ENCODE assay signal across 10 mouse cellular contexts in genomic region chr12:99966881-99967363, GRCm38 (mm10). TPM values are rescaled to one million over a fixed set of nuclear protein-coding genes. Genes with fewer than 3 reads are reported as not detected.
DNase-seq lines count a peak whose midpoint lies in the region; ATAC-seq and TF ChIP-seq lines count a peak whose summit lies in the region.
"Had no signal": no experiment of that assay in that cellular context is flagged by ENCODE, and none has a peak within 500 bp of the region (broad histone marks: within the 10 kb centered on the region; RNA-seq: fewer than 3 reads in every experiment).

No protein-coding gene starts in this region.

- ATAC-seq in embryonic facial prominence, embryonic 12.5 days (ENCODE audit: insufficient number of reproducible peaks, insufficient read depth, low FRiP score, low TSS enrichment): no peak
- 0 out of 2 replicates have a peak, but pooled peaks have one; percentile 11 for ATAC-seq in hindbrain, postnatal 0 days
- no peak for ATAC-seq in midbrain, embryonic 16.5 days
- no peak for ATAC-seq in inflammation-experienced regulatory T-cells, adult 6 months

- DNase-seq in left cerebral cortex, postnatal 4 days: peak; percentile 45
- no peak for DNase-seq in left cerebral cortex, adult 8-10 months (ENCODE audit: low spot score in 2 of 2)
- DNase-seq in hindbrain, postnatal 0 days (ENCODE audit: low spot score): peak; percentile 16
- no peak for DNase-seq in thymus, adult 18-20 months
- no peak for DNase-seq in cerebellum, adult 2 months

- no peaks in the 10 kb centered on the region for H3K36me3 ChIP-seq in embryonic facial prominence, embryonic 12.5 days
- no peaks in the 10 kb centered on the region for H3K36me3 ChIP-seq in hindbrain, postnatal 0 days (ENCODE audit: insufficient read depth, low read length)
- no peaks in the 10 kb centered on the region for H3K36me3 ChIP-seq in midbrain, embryonic 16.5 days (ENCODE audit: control insufficient read depth, insufficient read depth, low read length)
- H3K36me3 ChIP-seq: stomach, embryonic 15.5 days had no signal

- H3K27ac ChIP-seq in embryonic facial prominence, embryonic 12.5 days: no peak overlapping the region
- no peak overlapping the region for H3K27ac ChIP-seq in hindbrain, postnatal 0 days
- no peak overlapping the region for H3K27ac ChIP-seq in midbrain, embryonic 16.5 days (ENCODE audit: low read length)
- H3K27ac ChIP-seq in cerebellum, adult 2 months (ENCODE audit: insufficient read depth, low read length): no peak overlapping the region
- H3K27ac ChIP-seq: kidney, postnatal 0 days; stomach, embryonic 15.5 days had no signal

- TF ChIP-seq CTCF in hindbrain, postnatal 0 days (IDR thresholded peaks at IDR 0.05; ENCODE audit: low read depth): no peak
- TF ChIP-seq CTCF in cerebellum, adult 2 months (IDR thresholded peaks at IDR 0.05; ENCODE audit: borderline replicate concordance, insufficient read depth, low read depth, low read length): no peak

- H3K4me2 ChIP-seq in embryonic facial prominence, embryonic 12.5 days (replicated peaks): no peak overlapping the region
- H3K4me2 ChIP-seq in hindbrain, postnatal 0 days (ENCODE audit: low read depth, low read length): peak overlapping the region; percentile 96
- H3K4me2 ChIP-seq in midbrain, embryonic 16.5 days (ENCODE audit: low read length): peak overlapping the region; percentile 84; the same call in 1 of the 2 replicates

- intact Hi-C loops in left cerebral cortex, postnatal 4 days (cut with DNase I): loop anchor here (5.0 kb wide), 1 partner anchor 140 kb away; no protein-coding TSS in a partner anchor

- H3K4me3 ChIP-seq in embryonic facial prominence, embryonic 12.5 days: 0 out of 2 replicates have a peak overlapping the region, but pooled peaks have one; percentile 48
- peak overlapping the region; percentile 55 for H3K4me3 ChIP-seq in hindbrain, postnatal 0 days (ENCODE audit: low read length)
- H3K4me3 ChIP-seq in midbrain, embryonic 16.5 days (ENCODE audit: low read depth, low read length): no peak overlapping the region; the same call in 1 of the 2 replicates
- no peak overlapping the region for H3K4me3 ChIP-seq in cerebellum, adult 2 months (replicated peaks; ENCODE audit: insufficient read depth, low read depth, low read length)

- H3K4me1 ChIP-seq in embryonic facial prominence, embryonic 12.5 days: peaks cover 29% of the 10 kb centered on the region
- peaks cover 10% of the 10 kb centered on the region for H3K4me1 ChIP-seq in hindbrain, postnatal 0 days (ENCODE audit: insufficient read depth, low read length)
- peaks cover 20% of the 10 kb centered on the region for H3K4me1 ChIP-seq in midbrain, embryonic 16.5 days (ENCODE audit: control insufficient read depth, insufficient read depth, low read length)
- peaks cover 4% of the 10 kb centered on the region; the same call in 1 of the 2 replicates for H3K4me1 ChIP-seq in cerebellum, adult 2 months (ENCODE audit: control insufficient read depth, insufficient read depth, low read length)

- no peaks in the 10 kb centered on the region for H3K9me3 ChIP-seq in embryonic facial prominence, embryonic 12.5 days
- H3K9me3 ChIP-seq in hindbrain, postnatal 0 days (ENCODE audit: low read length): no peaks in the 10 kb centered on the region
- no peaks in the 10 kb centered on the region for H3K9me3 ChIP-seq in midbrain, embryonic 16.5 days (replicated peaks; ENCODE audit: control insufficient read depth, low read length, poor library complexity, severe bottlenecking)
- H3K9me3 ChIP-seq: stomach, embryonic 15.5 days had no signal

- no peak for TF ChIP-seq POLR2A in cerebellum, adult 2 months (IDR thresholded peaks at IDR 0.05; ENCODE audit: borderline replicate concordance, insufficient read depth, low read length)

- H3K9ac ChIP-seq in embryonic facial prominence, embryonic 12.5 days: no peak overlapping the region
- H3K9ac ChIP-seq in hindbrain, postnatal 0 days (replicated peaks; ENCODE audit: low read length): no peak overlapping the region
- no peak overlapping the region for H3K9ac ChIP-seq in midbrain, embryonic 16.5 days (ENCODE audit: low read depth, low read length)
- H3K9ac ChIP-seq: stomach, embryonic 15.5 days had no signal

- peaks cover 73% of the 10 kb centered on the region for H3K27me3 ChIP-seq in embryonic facial prominence, embryonic 12.5 days
- H3K27me3 ChIP-seq in hindbrain, postnatal 0 days (ENCODE audit: insufficient read depth, low read length): peaks cover 26% of the 10 kb centered on the region; the same call in 1 of the 2 replicates
- peaks cover 46% of the 10 kb centered on the region for H3K27me3 ChIP-seq in midbrain, embryonic 16.5 days (ENCODE audit: control insufficient read depth, insufficient read depth, low read depth, low read length)
- no peaks in the 10 kb centered on the region for H3K27me3 ChIP-seq in cerebellum, adult 2 months (ENCODE audit: control insufficient read depth, insufficient read depth, low read length)

- WGBS in embryonic facial prominence, embryonic 12.5 days: 11% methylated on average over 12 of the region's 12 CpGs
- WGBS in hindbrain, postnatal 0 days: 13% methylated on average over 12 of the region's 12 CpGs
- whole genome bisulfite sequencing in midbrain, embryonic 16.5 days: 11% methylated on average over 12 of the region's 12 CpGs
- 20% methylated on average over 12 of the region's 12 CpGs for WGBS in cerebellum, adult 2 months

RNA-seq across cellular contexts. Expression of gene Kcnk13, which starts 2.6 kb away (rescaled TPM):
- total RNA-seq in left cerebral cortex, postnatal 4 days (2021): 1 to 10 TPM; 1.5 to 2.0 TPM
- 10 to 100 TPM in 2 of 4 experiments, 1 to 10 TPM in 2; 9.1 to 10.2 (median 9.7) TPM for total RNA-seq in left cerebral cortex, adult 8-10 months (2022)
- polyA plus RNA-seq in embryonic facial prominence, embryonic 12.5 days (2016; fragmentation: Nextera tagmentation; extraction: Ambion mirVana): 1.5 TPM in 2 replicates
- total RNA-seq in hindbrain, postnatal 0 days (2014; rRNA removed): 1.8 and 3.7 TPM in 2 replicates
- 1.9 and 2.4 TPM in 2 replicates for polyA plus RNA-seq in hindbrain, postnatal 0 days (2015; fragmentation: Nextera tagmentation; extraction: Ambion mirVana)
- polyA plus RNA-seq in midbrain, embryonic 16.5 days (2015; fragmentation: Nextera tagmentation; extraction: Ambion mirVana): 1.3 and 1.5 TPM in 2 replicates
- 7.1 and 9.2 TPM in 2 replicates for polyA plus RNA-seq in cerebellum, adult 2 months (2012; rRNA removed)
- polyA plus RNA-seq in inflammation-experienced regulatory T-cells, adult 6 months (2017; shearing (Covaris generic)): not detected

Comparison
In these comparisons a context has a peak if more than half of its experiments do, and no peak if none do; other contexts are left out.
1. DNase-seq: peak in left cerebral cortex, postnatal 4 days (single experiment) and hindbrain, postnatal 0 days (single experiment); none in left cerebral cortex, adult 8-10 months (0 of 2), thymus, adult 18-20 months (0 of 2) and cerebellum, adult 2 months (0 of 2).
2. H3K4me3 ChIP-seq: peak in embryonic facial prominence, embryonic 12.5 days (single experiment) and hindbrain, postnatal 0 days (single experiment); none in midbrain, embryonic 16.5 days (single experiment) and cerebellum, adult 2 months (single experiment).